Mouse (Mus musculus): ENCODE measurements around the gene Arhgap24. TPM values are rescaled to one million over a fixed set of nuclear protein-coding genes. Genes with fewer than 3 reads are reported as not detected.

Gene Arhgap24
- total and polyA plus RNA-seq, 3 experiments: 34.7 to 51.6 (median 47.9) TPM

DNA sequence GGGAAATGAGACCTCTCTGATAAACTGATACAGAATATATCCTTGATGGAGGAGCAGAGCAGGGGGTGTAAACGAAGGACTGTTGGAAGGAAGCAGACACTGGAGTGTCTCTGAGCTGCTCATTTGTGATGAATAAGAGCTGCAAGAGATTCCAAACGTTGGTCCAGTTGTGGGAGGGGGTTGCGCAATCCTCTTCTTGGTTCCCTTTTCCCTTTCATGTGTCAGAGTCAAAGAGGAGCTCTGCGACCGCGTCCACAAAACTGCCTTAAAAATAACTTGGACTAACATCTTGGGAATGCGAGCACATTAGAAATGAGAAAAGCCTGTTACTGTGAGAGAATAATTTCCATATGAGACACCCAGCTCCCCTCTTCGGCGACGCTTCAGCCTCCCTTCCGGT lies 312.3 kb downstream of the Arhgap24 start:
- no peak for DNase-seq (ENCODE audit: extremely low read depth)
- no peak overlapping the region for H3K4me2 ChIP-seq (ENCODE audit: insufficient read depth, low read depth, poor library complexity, severe bottlenecking)
- dilution Hi-C loops (cut with MboI; ENCODE audit: extremely low pct_ligation_motif_present, extremely low pct_unique_long_range_greater_than_20kb, low sequenced_read_pairs) (no loop called here), in situ Hi-C loops (cut with MboI; ENCODE audit: low pct_ligation_motif_present, low pct_unique_long_range_greater_than_20kb, low sequenced_read_pairs) (no loop called here)
- H3K27me3 ChIP-seq (replicated peaks): no peaks in the 10 kb centered on the region
- no peak overlapping the region for H3K9ac ChIP-seq (ENCODE audit: insufficient read depth, low read depth)
- H3K9me3 ChIP-seq (replicated peaks; ENCODE audit: low read length): no peaks in the 10 kb centered on the region
- H3K4me1 ChIP-seq (ENCODE audit: control insufficient read depth in 1 of 2, insufficient read depth in 2 of 2): peaks cover 0 to 28% of the 10 kb centered on the region in 2 experiments; a peak in 2 of 4 replicates
- H3K79me2 ChIP-seq (replicated peaks; ENCODE audit: control insufficient read depth, extremely low read depth, insufficient read depth, poor library complexity, severe bottlenecking): 0 out of 2 replicates have a peak, but pooled peaks cover 3% of the 10 kb centered on the region
- no peak for TF ChIP-seq KAT2A (IDR thresholded peaks at IDR 0.05; ENCODE audit: insufficient replicate concordance, low read length)
- no peak for TF ChIP-seq USF1 (IDR thresholded peaks at IDR 0.05; ENCODE audit: low read depth, low read length)
- TF ChIP-seq RCOR1 (conservative IDR thresholded peaks at IDR 0.05; ENCODE audit: low read depth, low read length): no peak
- TF ChIP-seq EP300 (IDR thresholded peaks at IDR 0.05; ENCODE audit: low read length): no peak
- no peak for TF ChIP-seq TCF12 (IDR thresholded peaks at IDR 0.05; ENCODE audit: low read depth, low read length)
- no peak for TF ChIP-seq RAD21 (IDR thresholded peaks at IDR 0.05; ENCODE audit: low read depth, low read length)
- no peak for TF ChIP-seq NRF1 (IDR thresholded peaks at IDR 0.05; ENCODE audit: low read depth, low read length)
- TF ChIP-seq NELFE (IDR thresholded peaks at IDR 0.05; ENCODE audit: low read depth, low read length): no peak
- TF ChIP-seq TBP (conservative IDR thresholded peaks at IDR 0.05; ENCODE audit: low read depth, low read length): no peak
- no peak overlapping the region for H3K4me3 ChIP-seq (replicated peaks in 1 of 3; ENCODE audit: low read depth in 2 of 3, low read length in 2 of 3, poor library complexity in 1 of 3)
- H3K36me3 ChIP-seq (replicated peaks in 1 of 2; ENCODE audit: control insufficient read depth in 1 of 2, insufficient read depth in 1 of 2, low read length in 1 of 2): peaks cover 3 to 45% of the 10 kb centered on the region in 2 experiments
- no peak overlapping the region for H3K27ac ChIP-seq (ENCODE audit: insufficient read depth, low read depth)

DNA sequence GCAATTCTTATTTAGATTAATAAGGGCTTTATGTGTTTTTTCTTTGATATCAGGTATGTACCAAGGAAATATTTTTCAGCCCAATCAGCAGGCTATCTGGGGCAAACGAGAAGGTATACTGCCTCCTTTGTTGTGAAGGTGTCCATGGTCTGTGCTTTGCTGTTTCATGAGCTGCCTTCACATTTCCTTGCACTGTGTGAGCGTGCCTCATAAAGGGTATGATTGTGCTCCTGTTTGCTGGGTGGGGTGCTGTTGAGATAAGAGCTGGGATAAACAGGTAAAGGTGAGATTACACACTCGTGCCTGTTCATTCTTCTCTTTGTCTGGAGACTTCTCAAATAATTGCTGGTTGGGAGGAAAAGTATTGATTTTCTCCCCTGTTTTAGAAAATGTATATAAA lies 320.3 kb downstream of the Arhgap24 start:
- no peak for TF ChIP-seq EP300 (IDR thresholded peaks at IDR 0.05; ENCODE audit: low read length)
- no peak for TF ChIP-seq MYC (IDR thresholded peaks at IDR 0.05; ENCODE audit: low read depth, low read length)
- no peak for TF ChIP-seq HCFC1 (IDR thresholded peaks at IDR 0.05; ENCODE audit: low read depth, low read length)
- TF ChIP-seq TBP (conservative IDR thresholded peaks at IDR 0.05; ENCODE audit: low read depth, low read length): no peak
- TF ChIP-seq BHLHE40 (IDR thresholded peaks at IDR 0.05; ENCODE audit: low read depth, low read length): no peak
- TF ChIP-seq NRF1 (IDR thresholded peaks at IDR 0.05; ENCODE audit: low read depth, low read length): no peak
- no peak for TF ChIP-seq MXI1 (IDR thresholded peaks at IDR 0.05; ENCODE audit: low read depth, low read length)
- no peak for TF ChIP-seq GABPA (IDR thresholded peaks at IDR 0.05; ENCODE audit: insufficient replicate concordance, low read depth, low read length)
- no peak for TF ChIP-seq MAZ (IDR thresholded peaks at IDR 0.05; ENCODE audit: low read depth, low read length)
- TF ChIP-seq ZC3H11A (IDR thresholded peaks at IDR 0.05; ENCODE audit: low read depth, low read length): no peak
- TF ChIP-seq ELF1 (IDR thresholded peaks at IDR 0.05; ENCODE audit: low read depth, low read length): no peak
- TF ChIP-seq MEF2A (IDR thresholded peaks at IDR 0.05; ENCODE audit: borderline replicate concordance, low read depth, low read length): no peak
- no peak for TF ChIP-seq NELFE (IDR thresholded peaks at IDR 0.05; ENCODE audit: low read depth, low read length)
- TF ChIP-seq RAD21 (IDR thresholded peaks at IDR 0.05; ENCODE audit: low read depth, low read length): no peak
- no peak for TF ChIP-seq CTCF (conservative IDR thresholded peaks at IDR 0.05 in 1 of 2, IDR thresholded peaks at IDR 0.05 in 1 of 2; ENCODE audit: low read depth in 2 of 2, low read length in 2 of 2)
- Histone ChIP-seq H3K27ac (ENCODE audit: insufficient read depth, low read depth) (no peak overlapping the region), H3K9ac (ENCODE audit: insufficient read depth, low read depth) (no peak overlapping the region), H3K4me1 (ENCODE audit: control insufficient read depth in 1 of 2, insufficient read depth in 2 of 2) (no peaks in the 10 kb centered on the region), H3K27me3 (replicated peaks) (no peaks in the 10 kb centered on the region), H3K79me2 (replicated peaks; ENCODE audit: control insufficient read depth, extremely low read depth, insufficient read depth, poor library complexity, severe bottlenecking) (no peaks in the 10 kb centered on the region; the same call in 1 of the 2 replicates), H3K9me3 (replicated peaks; ENCODE audit: low read length) (no peaks in the 10 kb centered on the region), H3K4me2 (ENCODE audit: insufficient read depth, low read depth, poor library complexity, severe bottlenecking) (no peak overlapping the region), H3K4me3 (replicated peaks in 1 of 3; ENCODE audit: low read depth in 2 of 3, low read length in 2 of 3, poor library complexity in 1 of 3) (no peak overlapping the region), H3K36me3 (replicated peaks in 1 of 2; ENCODE audit: control insufficient read depth in 1 of 2, insufficient read depth in 1 of 2, low read length in 1 of 2) (peaks cover 0 to 60% of the 10 kb centered on the region in 2 experiments)
- in situ Hi-C loops (cut with MboI; ENCODE audit: low pct_ligation_motif_present, low pct_unique_long_range_greater_than_20kb, low sequenced_read_pairs): no loop called here
- dilution Hi-C loops (cut with MboI; ENCODE audit: extremely low pct_ligation_motif_present, extremely low pct_unique_long_range_greater_than_20kb, low sequenced_read_pairs): no loop called here
- DNase-seq (ENCODE audit: extremely low read depth): no peak
